Mouse (Mus musculus): ENCODE results near the gene Zfp128. TPM values are rescaled to one million over a fixed set of nuclear protein-coding genes. Genes with fewer than 3 reads are reported as not detected.

Gene Zfp128
- 1.6 TPM for total RNA-seq (2023)

DNA sequence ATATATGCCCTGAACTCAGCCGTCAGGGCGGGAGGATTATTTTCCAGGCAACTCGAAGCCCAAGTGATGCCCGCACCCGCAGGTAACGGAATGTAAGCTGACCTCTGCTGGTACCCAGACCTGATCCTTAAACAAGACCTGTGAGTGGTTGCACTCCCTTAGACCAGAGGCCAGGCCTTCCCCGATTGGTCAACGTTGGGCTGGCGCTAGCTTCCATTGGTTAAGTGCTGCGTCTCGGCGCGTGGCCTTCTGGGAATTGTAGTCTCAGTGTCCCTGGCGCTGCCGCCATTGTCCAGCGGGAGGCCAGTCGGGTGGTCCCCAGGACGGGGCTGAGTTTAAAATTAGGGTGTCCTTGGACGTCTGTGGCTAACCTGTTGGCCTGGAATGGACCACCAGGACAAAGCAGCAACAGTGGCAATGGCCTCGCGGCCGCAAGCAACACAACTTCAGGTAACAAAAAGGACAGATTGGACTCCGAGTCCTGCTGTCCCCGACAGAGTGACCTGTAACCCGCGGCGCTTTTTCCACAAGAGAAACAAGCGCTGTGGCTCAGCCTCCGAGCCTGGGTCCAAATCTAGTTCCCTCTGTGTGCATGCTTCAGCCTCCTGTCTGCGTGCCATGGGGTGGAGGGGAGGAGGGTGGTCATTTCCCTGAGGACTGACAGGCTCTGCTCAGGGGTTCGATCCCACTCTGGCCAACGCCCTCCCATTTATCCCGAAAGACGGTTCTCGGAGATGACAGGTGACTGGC lies at the start of gene Zfp128:
Zfp128 (plus strand) TSS at position 267 of the 750 bp plus-strand sequence.

DNA sequence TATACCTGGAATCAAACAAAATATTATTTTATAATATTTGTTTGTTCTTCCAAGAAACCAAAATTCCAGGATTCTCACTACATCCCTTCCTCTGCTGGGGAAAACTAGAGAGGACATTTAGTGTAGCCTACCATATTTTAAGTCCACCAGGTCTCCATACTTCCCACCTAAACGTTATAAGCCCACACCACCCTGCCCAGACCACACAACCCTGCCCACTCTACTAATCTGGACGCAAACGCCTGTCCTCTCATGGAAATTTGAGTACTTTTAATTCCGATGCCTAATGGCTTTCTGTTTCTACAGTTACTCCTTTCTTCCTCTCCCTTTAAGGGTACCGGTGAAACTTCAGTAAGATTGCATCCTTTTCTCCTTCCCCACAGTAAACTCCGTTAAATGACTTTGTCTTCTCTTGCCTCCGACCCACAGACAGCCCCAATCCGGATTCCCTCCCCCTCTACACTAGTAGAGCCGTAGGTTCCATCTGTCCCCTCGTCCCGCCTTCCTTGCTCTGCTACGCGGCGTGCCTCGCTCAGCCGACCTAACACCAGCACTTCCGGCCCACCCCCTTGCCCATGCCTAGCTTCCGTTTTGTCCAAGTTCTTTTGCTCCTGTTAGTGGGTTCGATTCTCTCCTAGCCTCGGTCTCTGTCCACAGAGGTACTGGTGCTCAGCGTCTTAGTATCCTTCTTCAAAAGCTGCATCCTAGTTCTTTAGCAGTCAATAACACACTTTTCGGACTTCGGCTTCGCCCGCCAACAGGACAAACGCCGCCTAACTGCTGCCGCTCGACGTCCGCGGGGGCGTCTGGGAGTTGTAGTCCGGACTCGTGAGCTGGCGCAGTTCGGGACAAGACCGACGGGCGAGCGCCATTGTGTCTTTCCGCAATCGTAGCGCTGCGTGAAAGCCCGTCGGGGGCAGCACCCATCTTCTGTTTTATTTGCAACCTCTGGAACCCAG lies 46.5 kb upstream of the Zfp128 start, which contains the start of gene Zfp110:
Zfp110 (plus strand) TSS at position 600 of the 959 bp plus-strand sequence.

DNA sequence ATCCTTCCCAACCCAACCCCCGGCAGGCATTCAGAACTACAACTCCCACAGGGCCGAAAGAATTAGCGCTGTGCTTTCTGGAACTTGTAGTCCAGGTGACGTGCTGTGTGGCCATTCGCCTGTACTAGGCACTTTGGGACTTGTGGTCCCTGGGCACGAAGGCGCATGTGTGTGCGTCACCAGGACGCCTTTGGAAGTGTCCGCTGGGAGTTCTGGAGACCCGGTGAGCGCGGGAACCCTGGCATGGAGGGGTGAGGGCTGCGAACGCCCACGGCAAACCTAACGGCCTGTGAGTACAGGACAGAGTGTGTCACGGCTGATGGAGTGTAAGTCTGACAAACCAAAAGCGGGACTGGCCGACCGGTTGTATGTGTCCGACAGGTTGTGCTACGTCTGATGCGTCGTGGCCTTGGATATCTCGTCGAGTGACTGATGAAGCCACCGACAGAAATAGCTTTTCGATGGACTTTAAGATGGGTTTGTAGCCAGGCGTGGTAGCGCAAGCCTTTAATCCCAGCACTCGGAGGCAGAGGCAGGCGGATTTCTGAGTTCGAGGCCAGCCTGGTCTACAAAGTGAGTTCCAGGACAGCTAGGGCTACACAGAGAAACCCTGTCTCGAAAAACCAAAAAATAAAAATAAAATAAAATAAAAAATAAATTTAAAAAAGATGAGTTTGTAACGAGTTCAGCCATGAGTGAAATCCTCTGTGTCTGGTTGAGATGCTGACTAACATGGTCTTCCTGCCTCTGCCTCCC lies 16.9 kb downstream of the Zfp128 start, which contains the start of gene Zscan22:
Zscan22 (plus strand) TSS at position 161 of the 756 bp plus-strand sequence.

DNA sequence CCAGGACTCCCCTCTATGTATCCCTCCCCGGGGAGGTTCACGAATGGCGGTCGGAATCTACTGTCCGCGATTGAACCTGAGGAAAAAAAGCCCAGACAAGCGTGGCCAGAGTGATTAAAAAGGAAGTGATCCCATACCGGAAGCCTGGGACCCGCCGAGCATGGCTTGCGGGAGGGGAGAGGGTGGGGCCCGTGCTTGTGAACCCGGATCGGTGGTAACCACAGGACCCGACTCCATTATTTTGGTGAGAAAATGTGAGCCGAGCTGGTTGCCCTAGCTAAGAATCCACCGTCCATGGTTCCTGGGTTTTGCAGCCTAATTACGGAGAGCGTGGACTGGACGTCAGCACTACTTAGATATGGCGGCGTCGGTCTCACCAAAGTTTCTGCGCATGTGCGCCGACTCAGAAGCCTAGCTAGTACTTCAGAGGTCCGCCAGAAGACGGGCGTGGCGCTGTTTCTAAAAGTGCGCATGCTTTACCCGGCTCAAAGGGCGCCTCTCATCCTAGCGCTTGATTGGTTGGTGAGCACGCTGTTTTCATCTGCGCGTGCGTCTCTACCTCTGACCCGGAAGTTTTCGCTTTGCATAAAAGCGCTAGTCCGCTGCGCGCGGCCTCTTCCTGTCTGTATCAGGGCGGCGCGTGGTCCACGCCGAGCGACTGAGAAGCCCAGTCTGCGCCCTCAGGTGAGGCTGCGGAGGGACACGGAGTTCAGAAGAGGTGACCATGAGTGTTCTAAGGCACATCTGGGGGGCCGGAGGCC lies 40.9 kb downstream of the Zfp128 start, which contains the start of gene Rps5:
Rps5 (plus strand) TSS at position 586 of the 761 bp plus-strand sequence.

DNA sequence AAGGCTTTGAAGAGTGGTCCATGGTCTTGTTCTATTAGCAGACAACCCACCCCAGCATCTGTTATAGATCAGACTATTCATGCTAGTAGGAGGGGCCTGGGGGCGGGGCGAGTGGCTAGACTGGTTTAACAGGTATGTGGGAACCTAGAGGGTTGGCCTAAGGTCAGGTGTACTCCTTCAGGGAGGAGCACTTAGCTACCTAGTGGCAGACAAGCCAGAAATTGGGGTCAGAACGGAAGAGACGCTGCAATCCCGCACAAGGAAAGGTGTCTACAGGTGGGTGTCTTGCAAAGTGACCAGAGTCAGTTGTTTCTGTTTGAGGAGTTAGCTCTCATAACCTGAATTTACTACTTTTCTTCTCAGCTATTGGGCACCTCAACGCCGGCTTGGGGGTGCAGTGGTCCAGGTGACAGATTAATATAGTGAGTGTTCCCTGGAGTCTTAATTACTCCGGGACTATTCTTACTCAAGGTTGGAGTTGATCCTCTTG lies 46.3 kb downstream of the Zfp128 start, which contains the start of gene Rnf225:
Rnf225 (plus strand) TSS at position 226 of the 490 bp plus-strand sequence.

Other genes starting within 250 kb of the Zfp128 start
- gene Vmn2r54, start 240.9 kb upstream of the Zfp128 start, total RNA-seq (2023): not detected
- not detected for gene Vmn2r55, start 196.2 kb upstream of the Zfp128 start, total RNA-seq (2023)
- gene Vmn2r56, start 146.2 kb upstream of the Zfp128 start, total RNA-seq (2023): not detected
- 24.6 TPM for gene Zscan18, start 77.5 kb upstream of the Zfp128 start, total RNA-seq (2023)
- 12.0 TPM for gene Zfp329, start 62.3 kb upstream of the Zfp128 start, total RNA-seq (2023)
- 117 TPM for gene Zfp110, start 46.4 kb upstream of the Zfp128 start, total RNA-seq (2023)
- 10.7 TPM for gene Zscan22, start 16.6 kb downstream of the Zfp128 start, total RNA-seq (2023)
- 3,246 TPM for gene Rps5, start 41.1 kb downstream of the Zfp128 start, total RNA-seq (2023)
- 1.8 TPM for gene Rnf225, start 46.2 kb downstream of the Zfp128 start, total RNA-seq (2023)
- 2.6 TPM for gene Zfp324, start 84.7 kb downstream of the Zfp128 start, total RNA-seq (2023)
- gene Zfp446, start 96.7 kb downstream of the Zfp128 start, total RNA-seq (2023): 7.4 TPM
- not detected for gene Slc27a5, start 117.0 kb downstream of the Zfp128 start, total RNA-seq (2023)
- gene Trim28, start 117.9 kb downstream of the Zfp128 start, total RNA-seq (2023): 378 TPM
- 18.3 TPM for gene Zbtb45, start 128.9 kb downstream of the Zfp128 start, total RNA-seq (2023)
- gene Chmp2a, start 153.6 kb downstream of the Zfp128 start, total RNA-seq (2023): 102 TPM
- gene Ube2m, start 157.1 kb downstream of the Zfp128 start, total RNA-seq (2023): 88.4 TPM
- gene Mzf1, start 173.6 kb downstream of the Zfp128 start, total RNA-seq (2023): 0.46 TPM
- gene Vmn1r85, start 214.0 kb downstream of the Zfp128 start, total RNA-seq (2023): not detected
- not detected for gene Vmn1r86, start 238.7 kb downstream of the Zfp128 start, total RNA-seq (2023)

Data from CD8-positive naive resting alpha-beta T cell, adult 57 days (primary cell).